Mouse (Mus musculus): ENCODE measurements around the gene Coro1b.

Gene Coro1b

DNA sequence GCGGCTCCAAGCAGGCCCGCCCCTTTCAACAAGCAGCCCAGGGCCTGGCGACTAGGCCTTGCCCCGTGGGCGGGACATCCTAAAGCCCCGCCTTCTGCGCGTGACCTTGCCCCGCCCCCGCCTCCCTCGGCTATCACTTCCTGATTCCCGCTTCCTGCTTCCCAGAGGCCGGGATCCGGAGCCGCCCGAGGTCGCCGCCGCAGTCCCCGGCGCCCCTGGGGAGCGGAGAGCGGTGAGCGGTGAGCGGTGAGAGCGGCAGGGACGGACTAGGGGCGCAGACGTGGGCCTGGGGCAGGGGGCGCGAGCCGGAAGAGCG is at the start of gene Coro1b:
Gene Coro1b, plus strand, starts transcription at position 129 of the 316 bp plus-strand sequence.
- DNase-seq = peak; percentile 95

DNA sequence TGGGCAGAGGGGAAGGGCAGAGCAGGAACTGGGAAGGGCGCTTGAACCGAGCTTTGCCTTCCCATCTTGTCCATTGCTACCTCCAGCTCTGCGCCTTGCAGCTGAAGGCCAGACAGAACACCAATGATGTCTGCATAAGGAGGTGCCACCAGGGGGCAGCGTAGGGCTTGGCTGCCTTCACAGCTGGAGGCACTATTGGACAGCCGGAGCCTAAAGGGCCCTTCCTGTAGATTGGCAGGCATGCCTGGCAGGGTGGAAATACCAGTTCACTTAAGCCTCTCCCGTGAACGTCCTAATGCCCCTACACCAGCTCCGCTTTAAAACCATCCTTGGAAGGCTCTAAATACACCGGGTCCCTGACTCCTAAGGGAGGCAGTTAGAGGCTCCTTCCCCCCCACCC is 49.4 kb upstream of the Coro1b start:
- DNase-seq = peak; percentile 93

DNA sequence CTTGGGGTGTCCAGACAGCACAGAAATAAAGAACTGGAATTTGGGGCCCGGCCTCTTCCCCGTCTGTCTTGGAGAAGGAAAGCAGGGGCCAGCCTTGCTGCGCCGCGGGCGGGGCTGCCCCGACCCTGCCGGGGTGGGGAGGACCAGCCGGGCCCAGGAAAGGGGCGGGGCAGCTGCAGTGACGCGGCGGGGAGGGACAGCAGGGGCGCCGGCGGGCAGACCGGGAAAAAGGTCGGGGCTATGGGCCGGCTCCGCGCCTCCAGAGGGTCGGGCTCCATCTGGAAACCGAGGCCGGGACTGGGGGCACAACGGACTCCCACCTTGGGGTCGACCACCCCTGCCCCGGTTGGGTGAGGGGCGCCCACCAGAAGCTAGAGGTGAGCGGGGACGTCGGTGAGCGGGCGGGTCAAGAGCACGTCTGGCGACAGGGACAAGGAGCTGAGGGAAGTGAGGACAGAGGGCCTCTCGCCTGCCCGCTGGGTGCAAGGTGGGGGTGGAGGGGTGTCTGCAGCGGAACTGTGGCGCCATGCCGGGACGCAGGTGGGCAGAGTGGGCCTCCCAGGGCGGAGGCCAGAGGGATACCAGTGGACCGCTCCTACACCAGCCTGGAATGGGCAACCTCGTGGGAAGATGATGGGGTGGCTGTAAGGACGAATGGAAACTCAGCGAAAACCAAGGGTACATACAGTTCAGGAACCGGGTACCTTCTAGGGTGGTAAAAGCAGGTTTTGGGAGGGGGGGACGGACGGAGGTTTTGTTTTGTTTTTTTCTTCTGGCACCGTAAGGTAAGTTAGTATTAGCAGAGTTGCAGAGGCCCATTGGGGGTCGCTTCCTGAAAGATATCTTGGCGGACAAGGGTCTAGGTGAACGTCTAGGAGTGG is 48.3 kb upstream of the Coro1b start, which contains the start of gene Pitpnm1:
Gene Pitpnm1, plus strand, starts transcription at position 162 of the 881 bp plus-strand sequence.
- peak; percentile 83 for DNase-seq

DNA sequence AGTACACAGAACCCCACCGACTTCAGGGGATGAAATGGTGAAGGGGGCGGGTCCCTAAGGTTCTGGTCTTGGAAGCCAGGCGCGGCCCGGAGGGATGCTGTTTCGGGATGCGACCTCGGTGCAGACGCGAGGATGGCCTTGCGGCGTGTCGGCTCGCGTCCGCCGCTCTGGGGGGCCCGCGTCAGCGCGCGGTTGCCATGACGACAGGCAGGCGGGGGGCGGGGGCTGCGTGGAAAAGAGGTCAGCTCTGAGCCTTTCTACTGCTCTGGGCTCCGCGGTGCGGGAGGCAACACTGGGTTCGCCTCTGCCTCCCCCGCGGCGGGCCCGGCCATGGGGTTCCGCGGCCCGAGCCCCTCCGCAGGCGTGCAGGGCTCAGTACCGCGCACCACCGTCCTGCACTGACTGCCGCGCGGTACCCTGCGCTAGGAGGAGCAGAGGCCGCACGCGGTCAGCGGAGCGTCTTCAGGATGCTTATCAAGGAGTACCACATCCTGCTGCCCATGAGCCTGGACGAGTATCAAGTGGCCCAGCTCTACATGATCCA is 47.6 kb upstream of the Coro1b start:
- peak; percentile 88 for DNase-seq

DNA sequence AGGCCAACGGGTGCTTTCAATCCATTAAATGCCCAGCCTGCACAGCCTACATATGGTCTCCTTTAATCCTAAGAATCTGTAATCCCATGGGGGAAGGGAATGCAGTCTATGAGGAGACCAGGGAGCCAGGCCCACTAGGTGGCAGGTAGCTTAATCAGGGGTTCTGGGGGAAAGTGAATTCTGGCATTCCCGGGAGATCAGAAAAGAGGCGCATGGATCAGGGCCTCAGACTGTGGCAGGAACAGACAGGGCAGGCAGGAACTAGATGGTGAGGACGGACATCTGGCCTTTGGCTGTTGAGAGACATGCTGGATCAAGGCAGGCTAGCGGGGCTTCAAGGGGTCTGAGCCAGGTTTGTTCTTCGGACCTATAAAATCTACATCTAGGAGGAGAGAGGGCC is 47.0 kb upstream of the Coro1b start:
- peak; percentile 62 for DNase-seq

DNA sequence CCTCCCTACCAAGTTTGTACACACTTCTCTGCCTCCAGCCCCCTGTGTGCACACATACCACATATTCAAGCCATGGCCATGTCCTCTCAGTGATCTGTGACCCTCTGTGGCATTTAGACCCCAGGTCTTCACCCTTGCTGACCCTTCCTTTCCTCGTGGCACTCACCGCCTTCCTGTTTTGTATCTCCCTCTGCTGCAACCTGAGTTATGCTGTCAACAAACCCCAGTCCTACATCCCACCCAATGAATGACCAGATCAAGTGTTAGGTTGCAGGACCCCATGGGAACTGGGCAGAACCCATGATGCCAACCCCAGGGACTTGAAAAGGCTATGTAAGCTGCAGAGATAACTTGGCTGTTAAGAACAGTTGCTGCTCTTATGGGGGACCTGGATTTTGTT is 46.4 kb upstream of the Coro1b start:
- DNase-seq = peak; percentile 46

DNA sequence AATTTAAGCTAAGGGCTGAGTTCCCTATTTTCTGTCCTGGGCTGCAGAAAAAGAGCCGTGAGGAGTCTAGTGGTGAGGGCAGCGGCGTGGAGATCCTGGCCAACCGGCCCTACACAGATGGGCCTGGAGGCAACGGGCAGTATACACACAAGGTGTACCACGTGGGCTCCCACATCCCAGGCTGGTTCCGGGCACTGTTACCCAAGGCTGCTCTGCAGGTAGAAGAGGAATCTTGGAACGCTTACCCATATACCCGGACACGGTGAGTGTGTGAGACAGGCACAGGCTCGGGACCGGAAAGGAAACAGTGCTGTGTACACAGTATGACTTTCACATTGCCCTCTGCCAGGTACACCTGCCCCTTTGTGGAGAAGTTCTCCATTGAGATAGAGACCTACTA is 45.8 kb upstream of the Coro1b start:
- peak; percentile 85 for DNase-seq

DNA sequence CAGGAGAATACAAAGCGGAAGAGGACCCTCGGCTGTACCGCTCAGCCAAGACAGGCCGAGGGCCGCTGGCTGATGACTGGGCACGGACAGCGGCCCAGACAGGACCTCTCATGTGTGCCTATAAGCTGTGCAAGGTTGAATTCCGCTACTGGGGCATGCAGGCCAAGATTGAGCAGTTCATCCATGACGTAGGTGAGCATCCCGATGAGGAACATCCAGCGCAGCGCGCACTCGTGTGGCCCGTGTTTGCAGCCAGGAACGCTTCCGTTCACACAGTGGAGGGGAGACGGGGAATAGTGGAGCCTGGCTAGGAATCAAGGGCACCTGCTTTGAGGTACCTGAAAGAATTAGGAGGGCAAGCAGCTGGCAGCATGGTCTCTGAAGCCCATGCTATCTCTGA is 45.1 kb upstream of the Coro1b start:
- DNase-seq = peak; percentile 61

DNA sequence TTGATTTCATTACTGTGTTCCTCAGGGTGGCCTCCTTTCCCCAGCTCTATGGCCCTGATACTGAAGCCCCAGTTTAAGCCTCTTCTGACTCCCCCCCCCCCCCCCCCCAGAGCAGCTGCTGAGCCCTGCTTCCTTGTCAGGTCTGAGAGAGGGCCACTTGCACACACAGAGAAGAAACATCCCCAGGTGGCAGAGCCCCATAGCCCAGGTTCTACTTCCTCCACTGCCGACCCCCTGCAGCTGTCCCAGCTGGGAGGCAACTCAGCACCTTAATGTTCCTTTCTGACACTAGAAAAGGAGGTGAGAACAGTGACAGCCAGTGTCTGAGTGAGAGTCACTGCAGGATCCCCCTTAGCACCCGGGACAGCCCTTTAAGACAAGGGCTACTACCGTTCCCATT is 44.6 kb upstream of the Coro1b start:
- DNase-seq = peak; percentile 49

DNA sequence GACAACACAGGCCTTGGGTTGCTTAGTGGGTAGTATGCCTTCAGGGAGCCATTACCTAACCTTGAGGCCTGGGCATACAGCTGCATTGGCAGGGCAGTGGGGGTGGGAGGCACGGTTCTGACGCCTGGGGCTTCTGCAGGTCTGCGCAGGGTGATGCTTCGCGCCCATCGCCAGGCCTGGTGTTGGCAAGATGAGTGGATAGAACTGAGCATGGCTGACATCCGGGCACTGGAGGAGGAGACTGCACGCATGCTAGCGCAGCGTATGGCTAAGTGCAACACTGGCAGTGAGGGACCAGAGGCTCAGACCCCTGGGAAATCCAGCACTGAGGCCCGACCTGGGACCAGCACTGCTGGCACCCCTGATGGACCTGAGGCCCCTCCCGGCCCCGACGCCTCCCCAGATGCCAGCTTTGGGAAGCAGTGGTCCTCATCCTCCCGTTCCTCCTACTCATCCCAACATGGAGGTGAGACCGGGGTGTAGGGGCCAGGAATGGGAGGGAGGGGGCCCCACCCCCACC is 43.7 kb upstream of the Coro1b start:
- DNase-seq = peak; percentile 54

DNA sequence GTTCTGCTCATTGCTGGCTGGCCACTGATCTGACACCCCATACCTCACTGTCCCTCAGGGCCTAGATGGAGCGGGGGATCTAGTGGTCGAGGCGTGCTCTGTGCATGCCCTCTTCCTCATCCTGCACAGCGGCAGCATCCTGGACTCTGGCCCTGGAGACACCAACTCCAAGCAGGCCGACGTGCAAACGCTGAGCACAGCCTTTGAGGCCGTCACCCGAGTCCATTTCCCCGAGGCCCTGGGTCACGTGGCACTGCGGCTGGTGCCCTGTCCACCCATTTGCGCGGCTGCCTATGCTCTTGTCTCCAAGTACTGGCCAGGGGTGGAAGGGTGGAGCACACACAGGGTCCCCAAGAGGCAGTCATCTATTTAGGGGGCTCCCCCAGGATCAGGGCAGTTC is 41.8 kb upstream of the Coro1b start:
- no peak for DNase-seq

DNA sequence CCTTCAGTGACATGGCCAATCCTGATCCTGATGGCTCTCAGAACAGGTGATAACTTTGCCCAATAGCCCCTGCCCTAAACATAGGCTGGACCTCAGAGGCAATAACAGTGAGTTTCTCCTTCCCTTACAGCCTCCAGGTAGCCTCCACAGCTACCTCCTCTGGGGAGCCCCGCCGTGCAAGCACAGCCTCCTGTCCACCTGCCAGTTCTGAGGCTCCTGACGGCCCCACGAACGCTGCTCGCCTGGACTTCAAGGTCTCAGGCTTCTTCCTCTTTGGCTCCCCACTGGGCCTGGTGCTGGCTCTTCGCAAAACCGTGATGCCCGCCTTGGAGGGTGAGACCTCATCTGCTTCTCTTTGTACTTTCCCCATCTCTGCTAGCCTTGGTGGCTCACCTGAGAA is 39.9 kb upstream of the Coro1b start:
- DNase-seq = no peak

DNA sequence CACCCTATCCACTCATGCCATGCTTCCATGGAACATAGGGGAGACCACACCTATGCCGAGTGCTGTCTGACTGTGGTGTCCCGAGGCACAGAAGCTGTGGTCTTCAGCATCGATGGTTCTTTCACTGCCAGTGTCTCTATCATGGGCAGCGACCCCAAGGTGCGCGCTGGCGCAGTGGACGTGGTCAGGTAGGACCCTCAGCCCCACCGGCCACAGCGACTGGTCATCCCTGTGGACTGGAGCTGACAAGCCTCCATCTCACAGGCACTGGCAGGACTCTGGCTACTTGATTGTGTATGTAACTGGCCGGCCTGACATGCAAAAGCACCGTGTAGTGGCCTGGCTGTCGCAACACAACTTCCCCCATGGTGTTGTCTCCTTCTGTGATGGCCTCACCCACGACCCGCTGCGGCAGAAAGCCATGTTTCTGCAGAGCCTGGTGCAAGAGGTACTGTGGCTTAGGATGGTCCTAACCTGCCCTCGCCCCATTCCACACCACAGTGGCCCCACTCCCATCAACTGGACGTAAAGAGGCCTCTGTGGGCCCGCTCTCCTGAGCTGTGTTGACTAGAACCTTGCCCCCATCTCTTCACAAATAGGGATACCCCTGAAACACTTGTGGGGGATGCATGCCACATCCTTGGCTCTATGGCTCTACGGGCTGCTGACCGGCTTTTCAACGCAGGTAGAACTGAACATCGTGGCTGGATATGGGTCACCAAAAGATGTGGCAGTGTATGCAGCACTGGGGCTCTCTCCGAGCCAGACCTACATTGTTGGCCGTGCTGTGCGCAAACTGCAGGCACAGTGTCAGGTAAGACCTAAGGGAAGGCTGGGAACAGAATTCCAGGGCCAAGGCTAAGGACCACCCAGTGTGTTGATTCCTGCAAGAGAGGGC is 36.1 kb upstream of the Coro1b start:
- DNase-seq = no peak

DNA sequence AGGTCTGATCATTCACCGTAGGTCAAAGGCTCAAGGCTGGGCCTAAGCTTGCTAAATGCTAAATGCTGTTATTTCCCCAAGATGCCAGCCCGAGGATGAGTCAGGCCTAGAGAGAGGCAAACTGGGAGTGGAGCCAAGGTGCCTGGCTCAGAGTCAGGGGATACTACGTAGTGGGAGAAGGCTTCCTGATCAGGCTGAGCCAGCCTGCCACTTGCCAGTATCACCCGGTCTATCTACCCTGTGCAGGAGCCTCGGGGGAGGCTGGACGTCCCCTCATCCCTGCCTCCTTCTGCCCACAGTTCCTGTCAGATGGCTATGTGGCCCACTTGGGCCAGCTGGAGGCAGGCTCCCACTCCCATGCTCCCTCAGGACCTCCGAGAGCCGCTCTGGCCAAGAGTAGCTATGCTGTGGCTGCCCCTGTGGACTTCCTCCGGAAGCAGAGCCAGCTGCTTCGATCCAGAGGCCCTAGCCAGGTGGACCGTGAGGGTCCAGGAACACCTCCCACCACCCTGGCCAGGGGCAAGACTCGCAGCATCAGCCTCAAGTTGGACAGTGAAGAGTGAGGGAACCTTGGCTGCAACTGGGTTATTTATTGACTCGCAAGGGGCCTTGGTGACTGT is 35.1 kb upstream of the Coro1b start:
- DNase-seq = peak; percentile 94

DNA sequence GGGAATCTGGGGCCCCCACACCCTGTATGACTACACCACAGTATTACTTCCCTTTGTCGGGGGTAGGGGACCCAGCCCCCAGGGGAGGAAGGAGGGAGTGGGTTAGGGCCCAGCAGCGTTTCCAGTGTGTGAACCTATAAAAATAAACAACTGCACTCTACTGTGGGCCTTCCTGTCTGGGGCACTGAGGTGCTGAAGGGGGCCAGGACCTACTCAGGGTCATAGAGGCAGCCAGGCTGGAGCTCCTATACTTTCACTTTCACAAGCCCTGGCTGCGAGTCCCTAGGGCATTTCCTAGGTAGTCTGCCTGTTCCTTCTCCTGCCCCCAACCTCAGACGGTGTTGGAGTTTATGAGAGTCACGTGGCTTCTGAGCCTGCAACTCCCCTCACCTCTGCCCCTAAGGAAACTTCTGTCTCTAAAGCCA is 34.6 kb upstream of the Coro1b start:
- no peak for DNase-seq

DNA sequence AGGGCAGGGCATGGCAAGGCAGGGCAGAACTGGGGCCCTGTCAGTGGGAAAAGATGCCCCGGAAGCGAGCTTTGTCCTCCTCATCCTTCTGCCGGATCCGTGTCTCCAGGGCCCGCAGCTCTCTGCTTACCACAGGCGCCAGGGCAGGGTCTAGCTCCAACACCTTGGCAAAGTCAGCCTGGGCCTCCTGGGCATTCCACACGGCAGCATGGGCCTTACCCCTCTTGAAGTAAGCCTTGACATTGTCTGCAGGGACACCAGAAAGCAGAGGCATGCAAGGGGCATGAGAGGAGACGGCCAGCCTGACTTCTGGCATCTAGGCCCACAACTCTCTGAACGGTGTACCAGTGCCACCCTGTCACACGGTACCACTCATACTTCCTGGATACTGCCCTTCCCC is 33.9 kb upstream of the Coro1b start:
- DNase-seq = no peak

DNA sequence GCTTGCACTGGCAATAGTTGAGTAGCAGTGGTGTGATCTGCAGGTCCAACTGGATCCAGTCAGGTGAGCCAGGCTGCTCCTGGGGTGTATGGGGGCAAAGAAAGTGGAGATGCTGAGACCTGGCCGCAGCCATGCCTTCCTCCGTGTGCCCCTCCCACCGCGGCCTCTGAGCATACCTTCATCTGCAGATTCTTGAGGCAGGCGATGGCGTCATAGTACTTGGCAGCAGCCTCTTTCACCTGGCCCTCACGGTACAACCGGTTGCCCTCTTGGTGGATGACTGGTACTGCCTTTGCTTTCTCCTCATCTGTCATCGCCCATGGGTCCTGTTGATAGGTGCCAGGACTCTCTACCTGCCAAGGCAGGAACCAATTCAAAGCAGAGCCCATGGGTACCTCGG is 33.3 kb upstream of the Coro1b start:
- no peak for DNase-seq

DNA sequence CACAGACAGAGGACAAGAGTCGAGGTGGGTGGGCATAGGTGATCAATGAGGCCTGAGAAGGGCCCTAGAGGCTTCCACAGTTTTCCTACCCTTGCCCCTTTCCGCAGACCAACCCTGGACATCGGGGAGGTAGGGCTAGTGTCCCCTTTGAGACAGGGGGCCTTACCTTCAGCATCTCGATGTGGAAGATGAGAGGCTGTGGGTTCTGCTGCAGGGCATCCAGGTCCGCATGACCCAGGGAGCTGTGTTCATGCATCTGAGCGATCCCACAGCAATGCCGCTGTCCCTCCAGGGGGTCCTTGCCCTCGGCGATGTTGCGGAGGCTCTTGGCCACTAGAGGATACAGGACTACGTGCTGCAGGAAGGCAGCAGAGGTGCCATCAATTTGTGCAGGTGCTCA is 32.6 kb upstream of the Coro1b start:
- no peak for DNase-seq

DNA sequence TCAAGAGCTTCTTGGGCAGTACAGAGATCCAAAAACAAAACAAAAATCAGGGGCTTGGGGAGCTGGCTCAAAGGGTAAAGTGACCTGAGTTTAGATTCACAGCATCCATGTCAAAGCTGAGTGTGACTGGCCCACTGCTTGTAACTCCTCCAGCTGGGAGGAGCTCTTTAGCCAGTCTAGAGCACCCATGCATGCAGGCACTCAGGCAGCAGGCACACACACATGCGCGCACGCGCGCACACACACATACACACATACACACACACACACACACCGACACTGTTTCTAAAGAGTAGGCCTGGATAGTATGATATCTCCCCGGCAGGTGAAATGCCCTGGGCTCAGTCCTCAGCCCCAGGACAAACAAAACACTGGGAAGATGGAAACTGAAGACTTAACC is 31.4 kb upstream of the Coro1b start:
- no peak for DNase-seq

DNA sequence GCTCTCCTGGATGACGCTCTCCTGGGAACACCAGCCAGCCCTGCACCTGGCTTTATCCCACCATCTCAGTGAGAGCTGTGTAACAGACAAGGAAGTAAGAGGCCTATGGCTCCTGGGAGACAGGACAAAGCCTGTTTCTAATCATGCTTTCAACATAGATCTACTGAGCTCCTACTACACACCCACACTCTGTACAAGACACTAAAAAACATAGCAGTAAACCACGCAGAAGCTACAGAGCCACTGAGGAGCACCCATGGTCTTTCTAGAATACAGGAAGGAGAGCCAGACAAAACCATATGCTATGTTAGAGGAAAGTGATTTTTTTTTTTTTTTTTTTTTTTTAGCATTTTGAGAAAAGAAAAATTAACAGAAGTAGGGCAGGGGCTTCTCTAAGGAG is 30.1 kb upstream of the Coro1b start:
- no peak for DNase-seq

DNA sequence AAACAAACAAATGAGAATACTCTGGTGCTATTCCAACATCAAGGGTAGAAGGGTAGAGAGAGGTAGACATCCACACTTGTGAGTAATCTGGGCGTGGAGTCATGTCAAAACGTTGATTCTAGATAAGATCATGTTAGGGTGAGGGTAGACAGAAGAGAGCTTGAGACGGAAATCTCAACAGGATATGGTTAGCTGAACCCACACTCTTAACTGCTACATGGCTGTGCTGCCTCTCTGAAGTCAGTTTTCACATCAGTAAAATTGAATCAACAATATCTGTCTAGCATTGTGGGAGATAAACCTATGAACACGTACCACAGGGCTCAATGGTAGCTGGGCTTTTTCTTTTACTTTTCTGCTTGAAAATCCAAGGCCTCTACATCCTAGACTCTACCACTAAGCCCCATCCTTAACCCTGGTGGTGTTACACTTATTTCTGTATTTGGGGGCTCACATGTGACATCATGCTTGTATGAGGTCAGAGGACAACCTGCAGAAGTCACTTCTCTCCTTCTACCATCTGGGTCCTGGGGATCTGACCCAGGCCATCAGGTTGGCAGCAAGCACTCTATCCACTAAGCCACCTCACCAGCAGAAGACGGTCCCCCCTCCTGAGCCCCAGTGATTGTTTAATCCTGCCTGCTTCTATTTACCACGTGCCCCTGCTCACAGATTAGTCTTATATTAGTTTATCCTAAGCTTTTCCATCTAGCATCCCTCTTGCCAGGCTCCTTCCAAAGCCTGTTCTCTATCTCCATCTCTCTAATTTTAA is 28.5 kb upstream of the Coro1b start:
- DNase-seq = peak; percentile 55

DNA sequence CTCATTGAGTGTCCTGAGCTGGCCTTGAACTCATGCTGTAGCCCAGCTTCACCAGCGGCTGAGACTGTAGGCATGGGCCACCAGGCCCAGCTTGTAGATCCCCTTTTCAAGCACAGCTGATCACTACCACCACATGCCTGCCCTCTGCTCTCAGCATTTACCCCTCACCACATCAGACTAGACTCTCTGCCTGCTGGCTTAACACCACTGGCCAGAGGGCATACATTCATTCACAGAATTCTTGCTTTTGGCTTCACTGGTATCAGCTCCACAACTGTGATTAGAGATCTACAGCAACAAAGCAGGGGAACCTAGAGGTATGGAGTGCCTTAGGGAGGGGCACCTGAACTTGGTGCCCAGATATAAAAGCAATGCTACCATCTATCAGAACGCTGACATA is 27.9 kb upstream of the Coro1b start:
- peak; percentile 53 for DNase-seq
